Mouse (Mus musculus): Measurements from ENCODE around the gene Spryd3. TPM values are rescaled to one million over a fixed set of nuclear protein-coding genes. Genes with fewer than 3 reads are reported as not detected.

The Spryd3 gene
- polyA plus RNA-seq, 1 experiment from 2014 or later, result 10.1 TPM

DNA sequence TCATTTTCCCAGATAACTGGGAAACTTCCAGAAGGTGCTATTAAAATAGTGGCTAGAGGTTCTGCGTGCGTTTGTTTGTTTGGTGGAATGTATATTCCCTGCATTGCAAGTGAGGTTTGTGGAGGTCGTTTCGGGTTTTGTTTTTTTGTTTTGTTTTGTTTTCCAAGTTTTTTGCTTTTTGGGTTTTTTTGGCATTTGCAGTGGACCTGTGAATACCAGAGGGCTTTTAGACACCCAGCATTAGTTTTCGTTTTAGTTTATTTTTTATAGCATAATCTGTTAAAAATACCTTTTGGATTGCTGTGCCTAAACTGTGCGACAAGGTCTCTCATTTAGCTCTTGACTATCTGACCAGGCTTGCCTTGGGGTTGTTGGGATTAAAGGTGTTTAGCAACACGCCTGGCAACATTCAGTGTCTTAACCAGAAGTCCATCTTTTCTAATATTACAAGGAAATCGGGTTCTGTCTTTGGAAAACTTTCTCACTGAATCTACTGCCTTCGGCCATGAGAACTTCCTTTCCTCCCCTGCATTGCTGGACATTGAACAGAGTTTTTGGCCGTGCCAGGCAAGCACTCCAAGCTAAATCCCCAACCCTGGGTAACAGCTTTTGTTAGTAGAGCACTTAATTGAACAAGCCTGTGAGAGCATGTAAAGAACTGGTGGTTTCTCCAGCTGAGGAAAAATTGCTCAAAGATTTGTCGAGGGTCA is 61.0 kb downstream of the Spryd3 start:
- Histone ChIP-seq H3K9ac (ENCODE audit: low read depth, low read length) (peak overlapping the region; percentile 95), H3K4me1 (replicated peaks; ENCODE audit: control insufficient read depth, insufficient read depth, low read length) (peaks cover 4% of the 10 kb centered on the region), H3K36me3 (ENCODE audit: control insufficient read depth, insufficient read depth, low read length) (no peaks in the 10 kb centered on the region), H3K27me3 (ENCODE audit: control insufficient read depth, insufficient read depth, low read length) (no peaks in the 10 kb centered on the region), H3K4me2 (replicated peaks; ENCODE audit: low read depth, low read length) (peak overlapping the region; percentile 81), H3K9me3 (ENCODE audit: control insufficient read depth, low read length) (no peaks in the 10 kb centered on the region), H3K27ac (ENCODE audit: low read depth, low read length) (no peak overlapping the region), H3K4me3 (ENCODE audit: low read depth, low read length) (peak overlapping the region; percentile 94)
- no peak for ATAC-seq (ENCODE audit: low FRiP score)
- no peak for DNase-seq (ENCODE audit: low spot score)
- 17% methylated on average over 11 of the region's 11 CpGs for WGBS

- H3K27ac ChIP-seq (ENCODE audit: low read depth, low read length), result peak overlapping the region; percentile 93
- no peaks in the 10 kb centered on the region for H3K36me3 ChIP-seq (ENCODE audit: control insufficient read depth, insufficient read depth, low read length)
- H3K4me3 ChIP-seq (ENCODE audit: low read depth, low read length), result peak overlapping the region; percentile 94
- WGBS, result under 1% methylated on average over 51 of the region's 57 CpGs
- H3K27me3 ChIP-seq (ENCODE audit: control insufficient read depth, insufficient read depth, low read length), result no peaks in the 10 kb centered on the region
- peak overlapping the region; percentile 95 for H3K9ac ChIP-seq (ENCODE audit: low read depth, low read length)
- no peaks in the 10 kb centered on the region for H3K9me3 ChIP-seq (ENCODE audit: control insufficient read depth, low read length)
- peak overlapping the region; percentile 81 for H3K4me2 ChIP-seq (replicated peaks; ENCODE audit: low read depth, low read length)
- ATAC-seq (ENCODE audit: low FRiP score) (peak; percentile 55), DNase-seq (ENCODE audit: low spot score) (peak; percentile 72)
- peaks cover 4% of the 10 kb centered on the region for H3K4me1 ChIP-seq (replicated peaks; ENCODE audit: control insufficient read depth, insufficient read depth, low read length)
Observed at GRCm38 (mm10) chr15:102074070-102074731, 61.8 kb downstream of the Spryd3 start.

DNA sequence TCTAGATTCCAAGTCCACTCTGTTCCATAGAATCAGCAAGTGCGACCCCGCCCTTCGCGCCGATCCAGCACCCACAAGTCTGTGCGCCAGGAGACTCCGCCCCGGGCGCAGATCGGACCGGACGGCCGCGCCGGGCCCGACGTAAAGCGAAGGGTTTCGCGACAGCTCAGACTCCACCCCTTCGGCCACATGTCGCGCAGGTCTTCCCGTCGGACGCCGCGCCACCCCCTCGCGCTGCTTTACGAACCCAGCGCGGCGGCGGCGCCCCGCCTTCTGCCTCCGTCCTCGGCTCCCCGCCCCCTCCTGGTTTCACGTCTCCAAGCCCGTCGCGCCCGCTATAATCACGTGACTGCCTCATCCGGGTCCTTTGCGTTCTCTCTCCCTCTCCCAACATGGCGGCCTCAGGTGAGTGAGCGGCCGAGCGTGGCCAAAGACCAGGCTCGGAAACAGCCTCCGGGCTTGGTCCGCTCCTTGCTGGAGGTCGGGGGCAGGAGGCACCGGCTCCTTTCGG is 62.4 kb downstream of the Spryd3 start, which contains the start of gene Eif4b:
TSS of gene Eif4b (plus strand) at position 215 of the 511 bp plus-strand sequence.
- peak; percentile 99 for DNase-seq (ENCODE audit: low spot score)

GRCm38 (mm10) chr15:102072963-102073558 is 63.0 kb downstream of the Spryd3 start:
- no peaks in the 10 kb centered on the region for H3K27me3 ChIP-seq (ENCODE audit: control insufficient read depth, insufficient read depth, low read length)
- ATAC-seq (ENCODE audit: low FRiP score), result peak; percentile 59
- peak overlapping the region; percentile 94 for H3K4me3 ChIP-seq (ENCODE audit: low read depth, low read length)
- no peak overlapping the region for H3K27ac ChIP-seq (ENCODE audit: low read depth, low read length)
- H3K4me1 ChIP-seq (replicated peaks; ENCODE audit: control insufficient read depth, insufficient read depth, low read length), result peaks cover 4% of the 10 kb centered on the region; the same call in 1 of the 2 replicates
- WGBS, result 16% methylated on average over 6 of the region's 6 CpGs
- H3K9ac ChIP-seq (ENCODE audit: low read depth, low read length), result peak overlapping the region; percentile 2; the same call in 1 of the 2 replicates
- DNase-seq (ENCODE audit: low spot score), result no peak
- H3K4me2 ChIP-seq (replicated peaks; ENCODE audit: low read depth, low read length), result peak overlapping the region; percentile 7; the same call in 1 of the 2 replicates
- H3K9me3 ChIP-seq (ENCODE audit: control insufficient read depth, low read length), result no peaks in the 10 kb centered on the region
- no peaks in the 10 kb centered on the region for H3K36me3 ChIP-seq (ENCODE audit: control insufficient read depth, insufficient read depth, low read length)

More for the DNA sequence above, 62.4 kb downstream of the Spryd3 start, which contains the start of gene Eif4b:
- peak within 1 kb of the TSS; percentile 93 for H3K27ac ChIP-seq (ENCODE audit: low read depth, low read length)
- no peaks in the 10 kb centered on the region for H3K9me3 ChIP-seq (ENCODE audit: control insufficient read depth, low read length)
- ATAC-seq (ENCODE audit: low FRiP score), result peak; percentile 93
- under 1% methylated on average over 51 of the region's 58 CpGs for WGBS
- H3K36me3 ChIP-seq (ENCODE audit: control insufficient read depth, insufficient read depth, low read length), result no peaks in the 10 kb centered on the region
- no peaks in the 10 kb centered on the region for H3K27me3 ChIP-seq (ENCODE audit: control insufficient read depth, insufficient read depth, low read length)
- peak within 1 kb of the TSS; percentile 81 for H3K4me2 ChIP-seq (replicated peaks; ENCODE audit: low read depth, low read length)
- H3K4me1 ChIP-seq (replicated peaks; ENCODE audit: control insufficient read depth, insufficient read depth, low read length), result peaks cover 4% of the 10 kb centered on the region; the same call in 1 of the 2 replicates
- peak within 1 kb of the TSS; percentile 94 for H3K4me3 ChIP-seq (ENCODE audit: low read depth, low read length)
- H3K9ac ChIP-seq (ENCODE audit: low read depth, low read length), result peak within 1 kb of the TSS; percentile 95

DNA sequence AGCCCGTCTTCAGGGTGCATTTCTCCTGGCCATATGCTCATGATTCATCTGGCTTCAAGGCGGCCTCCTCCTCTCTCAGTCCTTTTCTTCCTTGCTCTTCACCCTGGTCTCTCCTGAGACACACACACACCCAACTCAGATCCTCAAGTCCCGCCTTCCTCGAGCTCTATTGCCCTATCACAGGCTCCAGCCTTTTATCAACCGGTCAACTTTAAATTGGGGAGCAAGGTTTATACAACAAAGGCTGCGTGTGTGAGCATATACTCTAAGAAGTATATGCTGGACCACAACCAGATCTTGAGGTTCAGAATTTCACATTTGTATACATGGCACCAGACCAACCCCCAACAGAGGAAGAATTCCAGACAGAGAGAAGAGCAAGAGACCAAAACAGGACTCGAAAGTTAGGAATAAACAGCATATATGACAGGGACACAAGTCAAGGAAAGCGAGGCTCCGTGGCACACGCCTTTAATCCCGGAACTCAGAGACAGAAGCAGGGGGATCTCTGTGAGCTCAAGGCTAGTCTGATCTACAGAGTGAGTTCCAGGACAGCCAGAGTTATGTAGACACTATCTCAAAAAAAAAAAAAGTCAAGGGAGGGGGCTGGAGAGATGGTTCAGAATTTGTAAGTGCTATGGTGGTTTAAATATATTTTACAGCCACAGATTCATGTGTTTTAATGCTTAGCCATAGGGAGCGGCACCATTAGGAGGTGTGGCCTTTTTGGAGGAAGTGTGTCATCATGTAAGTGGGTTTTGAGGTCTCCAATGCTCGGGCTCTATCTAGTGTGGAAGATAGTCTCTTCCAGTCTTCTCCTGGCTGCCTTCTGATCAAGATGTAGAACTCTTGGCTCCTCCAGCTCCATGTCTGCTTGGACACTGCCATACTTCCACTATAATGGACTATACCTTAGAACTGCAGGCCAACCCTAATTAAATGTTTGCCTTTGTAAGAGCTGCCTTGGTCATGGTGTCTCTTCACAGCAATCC is 65.3 kb downstream of the Spryd3 start:
- 74% methylated on average over 13 of the region's 13 CpGs for WGBS
- Histone ChIP-seq H3K4me3 (ENCODE audit: low read depth, low read length) (no peak overlapping the region), H3K27me3 (ENCODE audit: control insufficient read depth, insufficient read depth, low read length) (peaks cover 7% of the 10 kb centered on the region; the same call in 1 of the 2 replicates), H3K27ac (ENCODE audit: low read depth, low read length) (no peak overlapping the region), H3K9me3 (ENCODE audit: control insufficient read depth, low read length) (no peaks in the 10 kb centered on the region), H3K4me1 (replicated peaks; ENCODE audit: control insufficient read depth, insufficient read depth, low read length) (peaks cover 4% of the 10 kb centered on the region; the same call in 1 of the 2 replicates), H3K36me3 (ENCODE audit: control insufficient read depth, insufficient read depth, low read length) (no peaks in the 10 kb centered on the region), H3K4me2 (replicated peaks; ENCODE audit: low read depth, low read length) (no peak overlapping the region), H3K9ac (ENCODE audit: low read depth, low read length) (no peak overlapping the region)
- ATAC-seq (ENCODE audit: low FRiP score) (no peak), DNase-seq (ENCODE audit: low spot score) (no peak)

Other genes with a start within 250 kb of the Spryd3 start
- not detected in 2 replicates for gene Krt76, start 243.3 kb downstream of the Spryd3 start, polyA plus RNA-seq (2014; fragmentation: Nextera tagmentation; extraction: Ambion mirVana)
- not detected in 2 replicates for gene Krt4, start 211.5 kb downstream of the Spryd3 start, polyA plus RNA-seq (2014; fragmentation: Nextera tagmentation; extraction: Ambion mirVana)
- 0.27 TPM in 1 of 2 replicates, not detected in the other for gene Krt79, start 195.9 kb downstream of the Spryd3 start, polyA plus RNA-seq (2014; fragmentation: Nextera tagmentation; extraction: Ambion mirVana)
- gene Krt78, start 181.9 kb downstream of the Spryd3 start, polyA plus RNA-seq (2014; fragmentation: Nextera tagmentation; extraction: Ambion mirVana), result 0.11 TPM in 1 of 2 replicates, not detected in the other
- 22.4 and 27.8 TPM in 2 replicates for gene Krt8, start 131.8 kb downstream of the Spryd3 start, polyA plus RNA-seq (2014; fragmentation: Nextera tagmentation; extraction: Ambion mirVana)
- gene Krt18, start 108.1 kb downstream of the Spryd3 start, polyA plus RNA-seq (2014; fragmentation: Nextera tagmentation; extraction: Ambion mirVana), result 20.5 and 22.7 TPM in 2 replicates
- 85.0 and 103 TPM in 2 replicates for gene Eif4b, start 62.5 kb downstream of the Spryd3 start, polyA plus RNA-seq (2014; fragmentation: Nextera tagmentation; extraction: Ambion mirVana)
- gene Tns2, start 35.8 kb downstream of the Spryd3 start, polyA plus RNA-seq (2014; fragmentation: Nextera tagmentation; extraction: Ambion mirVana), result 8.0 and 11.8 TPM in 2 replicates
- gene Igfbp6, start 8.1 kb upstream of the Spryd3 start, polyA plus RNA-seq (2014; fragmentation: Nextera tagmentation; extraction: Ambion mirVana), result 0.31 TPM in 1 of 2 replicates, not detected in the other
- 0.13 and 0.17 TPM in 2 replicates for gene Soat2, start 14.3 kb upstream of the Spryd3 start, polyA plus RNA-seq (2014; fragmentation: Nextera tagmentation; extraction: Ambion mirVana)
- gene Zfp740, start 67.0 kb upstream of the Spryd3 start, polyA plus RNA-seq (2014; fragmentation: Nextera tagmentation; extraction: Ambion mirVana), result 49.7 and 63.8 TPM in 2 replicates
- gene Csad, start 68.5 kb upstream of the Spryd3 start, polyA plus RNA-seq (2014; fragmentation: Nextera tagmentation; extraction: Ambion mirVana), result 23.5 and 27.9 TPM in 2 replicates
- gene Itgb7, start 95.7 kb upstream of the Spryd3 start, polyA plus RNA-seq (2014; fragmentation: Nextera tagmentation; extraction: Ambion mirVana), result 1.0 and 1.1 TPM in 2 replicates
- gene Rarg, start 121.3 kb upstream of the Spryd3 start, polyA plus RNA-seq (2014; fragmentation: Nextera tagmentation; extraction: Ambion mirVana), result 20.3 and 21.7 TPM in 2 replicates
- 0.15 TPM in 2 replicates for gene Gm9918, start 134.3 kb upstream of the Spryd3 start, polyA plus RNA-seq (2014; fragmentation: Nextera tagmentation; extraction: Ambion mirVana)
- 51.6 and 57.0 TPM in 2 replicates for gene Mfsd5, start 143.2 kb upstream of the Spryd3 start, polyA plus RNA-seq (2014; fragmentation: Nextera tagmentation; extraction: Ambion mirVana)
- gene Espl1, start 160.0 kb upstream of the Spryd3 start, polyA plus RNA-seq (2014; fragmentation: Nextera tagmentation; extraction: Ambion mirVana), result 21.8 and 30.8 TPM in 2 replicates
- 401 and 431 TPM in 2 replicates for gene Pfdn5, start 189.9 kb upstream of the Spryd3 start, polyA plus RNA-seq (2014; fragmentation: Nextera tagmentation; extraction: Ambion mirVana)
- gene Myg1, start 195.5 kb upstream of the Spryd3 start, polyA plus RNA-seq (2014; fragmentation: Nextera tagmentation; extraction: Ambion mirVana), result 104 TPM in 2 replicates
- gene Aaas, start 214.5 kb upstream of the Spryd3 start, polyA plus RNA-seq (2014; fragmentation: Nextera tagmentation; extraction: Ambion mirVana), result 65.9 and 76.2 TPM in 2 replicates
- gene Sp7, start 230.9 kb upstream of the Spryd3 start, polyA plus RNA-seq (2014; fragmentation: Nextera tagmentation; extraction: Ambion mirVana), result 0.73 and 0.99 TPM in 2 replicates